Mouse (Mus musculus): Measurements from ENCODE around the gene Bend4.

DNA sequence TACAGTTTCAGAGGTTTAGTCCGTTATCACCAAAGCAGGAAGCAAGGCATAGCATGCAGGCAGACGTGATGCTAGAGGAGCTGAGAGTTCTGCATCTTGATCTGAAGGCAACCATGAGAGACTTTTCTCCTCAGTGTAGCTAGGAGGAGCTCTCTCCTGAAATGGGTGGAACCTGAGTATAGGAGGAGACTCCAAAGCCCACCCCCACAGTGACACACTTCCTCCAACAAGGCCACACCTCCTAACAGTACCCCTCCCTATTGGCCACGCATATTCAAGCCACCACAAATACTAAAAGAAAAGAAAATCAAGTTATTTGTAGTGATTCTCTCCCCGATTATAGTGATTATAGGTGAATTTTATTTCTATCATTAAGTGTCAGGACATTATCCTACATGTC is 28.7 kb upstream of the Bend4 start:
- TF ChIP-seq CTCF (IDR thresholded peaks at IDR 0.05; ENCODE audit: low read depth, low read length): no peak
- TF ChIP-seq POLR2A (IDR thresholded peaks at IDR 0.05; ENCODE audit: extremely low read depth, insufficient read depth, low read length): no peak
